Mouse (Mus musculus): Measurements from ENCODE around the gene Laptm5.

The Laptm5 gene

DNA sequence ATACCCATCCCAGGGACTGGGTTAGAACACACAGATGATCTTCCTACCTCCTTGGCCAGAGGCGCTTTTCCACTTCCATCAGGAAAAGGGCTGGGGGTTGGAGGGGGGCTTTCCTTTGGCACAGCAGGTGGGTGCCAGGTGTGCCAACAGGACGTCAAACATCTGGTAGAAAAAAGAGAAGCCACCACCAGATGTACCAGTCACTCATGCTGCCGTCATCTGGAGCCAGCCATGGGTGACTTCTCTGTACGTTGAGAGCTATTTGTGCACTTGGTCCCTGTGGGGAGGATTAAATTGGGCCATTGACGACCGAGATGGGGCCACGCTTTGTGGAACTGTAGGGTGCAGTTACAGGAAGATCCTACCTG is 2.7 kb downstream of the Laptm5 start:
- in situ Hi-C loops (cut with MboI; ENCODE audit: low pct_unique_long_range_greater_than_20kb in 1 of 2, low sequenced_read_pairs in 2 of 2, unreplicated experiment in 1 of 2) = no loop called here

DNA sequence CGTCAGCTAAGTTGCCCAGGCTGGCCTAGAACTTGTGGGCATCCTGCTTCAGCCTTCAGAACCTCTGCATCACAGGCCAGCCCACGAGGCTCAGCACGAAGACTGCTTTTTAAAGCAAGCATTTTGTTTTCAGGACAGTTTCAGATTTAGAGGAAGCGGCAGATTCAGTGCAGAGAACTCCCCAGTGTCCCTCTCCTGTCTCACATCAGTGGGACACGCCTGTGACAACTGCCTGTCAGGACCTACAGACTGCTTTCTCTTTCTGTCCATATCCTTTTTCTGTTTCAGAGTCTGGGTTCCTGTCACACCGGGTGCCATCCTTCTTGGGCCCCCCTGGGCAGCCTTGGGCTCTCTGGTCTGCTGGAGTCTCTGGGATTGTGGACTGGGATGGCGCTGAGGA is 3.7 kb downstream of the Laptm5 start:
- in situ Hi-C loops (cut with MboI; ENCODE audit: low pct_unique_long_range_greater_than_20kb in 1 of 2, low sequenced_read_pairs in 2 of 2, unreplicated experiment in 1 of 2) = no loop called here

DNA sequence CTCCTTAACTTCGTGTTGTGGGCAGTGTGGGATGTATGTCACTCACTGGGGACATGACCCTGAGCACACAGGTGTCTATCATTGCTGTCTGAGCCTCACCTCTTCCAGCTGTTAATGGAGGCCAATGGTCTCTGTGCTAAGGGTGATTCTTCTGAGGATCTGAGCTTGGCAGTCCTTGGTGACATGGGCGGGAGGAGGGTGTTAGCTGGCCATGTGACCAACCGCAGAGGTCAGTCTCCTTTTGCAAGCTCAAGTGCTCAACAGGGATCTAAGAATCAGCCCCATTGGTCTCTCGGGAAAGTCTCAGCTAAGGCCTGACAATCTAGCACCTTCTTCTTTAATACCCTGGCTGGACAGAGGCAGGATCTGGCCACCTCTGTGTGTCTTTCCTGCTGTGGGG is 4.6 kb downstream of the Laptm5 start:
- in situ Hi-C loops (cut with MboI; ENCODE audit: low pct_unique_long_range_greater_than_20kb in 1 of 2, low sequenced_read_pairs in 2 of 2, unreplicated experiment in 1 of 2) = no loop called here

DNA sequence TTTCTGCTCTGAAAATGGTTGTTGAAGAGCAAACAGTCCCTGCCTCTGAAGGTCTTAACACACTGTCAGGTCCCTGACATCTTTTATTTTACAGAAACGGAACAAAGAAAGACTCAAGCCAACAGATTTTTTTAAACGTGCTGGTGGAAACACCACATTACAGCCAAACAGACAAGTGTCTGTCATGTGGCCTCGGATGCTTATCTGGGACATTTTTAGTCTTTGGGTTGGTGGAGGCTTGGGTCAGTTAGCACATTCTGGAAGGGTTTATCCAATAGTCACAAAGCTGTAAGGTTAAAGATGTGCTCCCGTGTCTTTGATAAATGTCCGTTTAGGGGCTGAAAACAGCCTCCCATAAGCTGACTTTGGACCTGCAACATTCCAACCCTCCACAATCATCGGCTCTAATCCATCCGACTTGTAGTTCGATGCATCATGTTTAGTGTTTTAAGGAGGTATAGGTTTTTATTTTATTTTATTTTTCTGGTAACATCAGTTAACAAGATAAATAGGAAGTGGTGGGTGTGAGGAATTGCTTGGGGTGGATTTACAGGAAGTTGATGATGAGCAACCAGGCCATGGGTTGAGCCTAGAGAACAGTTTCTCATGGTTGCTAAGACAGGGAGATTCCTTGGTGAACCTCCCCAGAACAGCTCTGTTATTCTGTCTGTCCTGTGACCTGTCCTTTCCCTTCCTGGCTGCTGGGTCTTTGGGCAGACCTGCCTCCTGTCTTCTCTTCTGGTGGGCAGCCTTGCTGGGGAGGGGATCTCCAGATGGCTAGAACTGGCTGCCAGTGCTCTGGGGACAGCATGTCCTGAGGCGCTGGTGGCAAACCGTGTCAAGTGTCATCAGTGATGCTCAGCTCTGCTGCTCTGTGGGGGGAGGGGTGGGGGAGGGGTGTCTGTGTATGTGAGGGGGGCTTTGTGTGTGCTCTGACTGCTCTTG is 6.2 kb downstream of the Laptm5 start:
- in situ Hi-C loops (cut with MboI; ENCODE audit: low pct_unique_long_range_greater_than_20kb in 1 of 2, low sequenced_read_pairs in 2 of 2, unreplicated experiment in 1 of 2) = no loop called here

DNA sequence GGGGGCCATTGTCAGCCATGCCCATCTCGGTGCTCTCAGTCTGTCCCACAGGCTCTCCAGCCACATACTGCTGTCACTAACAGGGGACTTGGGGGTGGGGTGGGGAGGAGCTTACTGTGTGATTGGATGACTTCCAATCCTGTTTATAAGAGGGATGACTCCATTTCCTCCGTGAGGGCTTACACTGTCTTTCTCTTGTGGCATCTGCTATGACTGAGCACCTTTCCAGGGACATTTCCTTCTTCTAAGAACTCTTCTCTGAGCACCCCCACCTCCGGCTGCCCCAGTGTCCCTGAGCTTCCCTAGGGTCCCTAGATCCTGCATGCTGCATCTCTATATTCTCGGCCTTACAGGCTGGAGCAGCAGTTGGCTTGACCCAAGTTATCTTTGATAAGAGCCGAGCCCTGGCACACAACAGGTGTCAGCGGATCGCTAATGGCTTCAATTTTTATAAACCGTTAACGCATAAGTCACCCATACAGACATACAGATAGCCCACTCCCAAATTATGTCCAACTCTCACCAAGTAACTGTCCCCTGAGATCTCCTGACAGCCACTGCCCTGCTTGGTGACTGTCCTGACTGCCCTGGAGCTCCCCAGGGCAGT is 6.9 kb downstream of the Laptm5 start:
- in situ Hi-C loops (cut with MboI; ENCODE audit: low pct_unique_long_range_greater_than_20kb in 1 of 2, low sequenced_read_pairs in 2 of 2, unreplicated experiment in 1 of 2) = no loop called here

DNA sequence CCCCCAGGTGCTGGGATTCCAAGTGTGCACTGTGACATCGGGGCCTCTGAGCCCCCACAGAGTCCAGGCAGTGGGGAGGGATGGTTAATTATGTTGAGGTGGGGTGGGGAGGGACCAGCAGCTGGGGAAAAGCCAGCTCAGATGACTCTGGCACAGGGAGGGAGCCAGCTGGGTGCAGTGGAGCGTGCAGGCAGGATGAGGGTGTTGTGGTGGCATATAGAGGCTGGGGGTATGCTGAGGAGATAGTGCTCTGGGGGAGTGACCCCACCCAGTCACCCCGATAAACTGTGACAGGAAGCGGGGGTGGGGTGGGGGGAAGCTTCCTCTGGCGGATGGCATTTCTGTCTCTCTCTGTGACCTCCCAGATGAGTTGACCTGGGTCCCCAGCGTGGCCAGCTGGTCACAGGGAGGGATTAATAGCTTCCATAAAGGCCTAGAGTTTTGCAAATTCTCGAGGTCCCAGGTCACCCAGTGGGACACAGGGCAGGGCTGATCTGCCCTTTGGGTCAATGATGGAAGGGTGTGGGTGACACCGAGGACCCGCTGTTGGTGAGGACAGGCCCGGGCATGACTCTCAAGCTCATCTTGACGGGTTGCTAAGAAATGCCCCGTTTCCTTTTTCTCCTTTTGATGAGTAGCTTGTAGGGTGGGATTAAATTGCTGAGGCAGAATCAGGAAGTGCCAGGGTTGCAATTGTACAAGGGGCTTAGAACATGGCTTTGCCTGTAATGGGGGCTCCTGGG is 8.2 kb downstream of the Laptm5 start:
- in situ Hi-C loops (cut with MboI; ENCODE audit: low pct_unique_long_range_greater_than_20kb in 1 of 2, low sequenced_read_pairs in 2 of 2, unreplicated experiment in 1 of 2) = no loop called here

DNA sequence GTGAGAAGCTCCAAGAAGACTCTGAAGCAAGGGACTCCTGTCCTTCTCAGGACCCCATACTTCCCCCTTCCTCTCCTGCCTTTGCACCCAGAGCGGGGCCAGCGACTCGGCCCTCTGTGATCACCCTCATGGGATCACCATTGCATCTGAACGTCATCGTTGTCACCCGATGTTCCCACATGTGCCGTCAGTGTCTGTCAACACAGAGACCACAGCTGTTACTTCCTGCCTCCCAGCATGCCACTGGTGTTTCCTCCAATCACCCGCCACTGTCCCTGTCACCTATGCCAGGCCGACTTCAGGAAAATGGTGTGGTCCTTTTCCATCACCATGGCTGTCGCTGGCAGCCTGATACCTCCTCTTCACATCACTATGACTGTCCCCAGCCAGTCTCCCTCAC is 9.1 kb downstream of the Laptm5 start:
- in situ Hi-C loops (cut with MboI; ENCODE audit: low pct_unique_long_range_greater_than_20kb in 1 of 2, low sequenced_read_pairs in 2 of 2, unreplicated experiment in 1 of 2) = no loop called here

DNA sequence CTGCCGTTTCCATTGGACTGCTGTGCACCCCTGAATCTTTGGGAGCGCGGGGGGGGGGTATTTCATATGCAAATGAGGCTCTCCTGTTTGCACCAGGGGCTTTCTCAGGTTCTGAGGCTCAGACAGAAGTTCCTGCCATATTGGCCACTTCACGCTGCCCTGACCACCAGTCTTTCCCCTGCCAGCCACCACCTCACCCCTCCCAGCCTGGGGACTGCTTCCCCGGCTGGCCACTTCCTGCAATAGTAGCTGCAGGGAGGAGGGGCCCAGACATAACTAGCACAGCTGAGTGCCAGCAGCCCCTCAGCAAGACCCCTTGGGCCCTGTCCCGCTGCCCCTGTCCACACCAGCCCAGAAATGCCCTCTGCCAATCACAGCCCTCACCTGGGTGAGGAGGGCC is 13.3 kb downstream of the Laptm5 start:
- in situ Hi-C loops (cut with MboI; ENCODE audit: low pct_unique_long_range_greater_than_20kb in 1 of 2, low sequenced_read_pairs in 2 of 2, unreplicated experiment in 1 of 2) = no loop called here

DNA sequence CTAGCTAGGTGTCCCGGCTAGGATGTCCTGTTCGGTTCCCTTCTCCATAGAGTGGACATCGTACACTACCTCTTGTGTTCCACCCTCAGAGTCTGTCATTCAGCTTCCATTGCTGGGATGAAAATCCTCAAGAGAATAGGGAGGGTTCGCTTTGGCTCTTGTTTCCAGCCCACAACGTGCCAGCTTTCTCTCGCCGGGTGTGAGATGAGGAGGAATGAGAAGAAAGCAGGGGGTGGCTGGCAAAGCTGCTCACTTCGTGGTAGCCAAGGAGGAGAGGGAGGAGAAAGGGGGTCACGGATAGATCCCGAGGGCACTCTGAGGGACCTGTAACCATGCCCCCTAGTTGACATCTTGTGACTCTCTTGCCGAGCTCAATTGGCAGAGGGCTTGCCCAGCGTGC is 14.9 kb downstream of the Laptm5 start:
- in situ Hi-C loops (cut with MboI; ENCODE audit: low pct_unique_long_range_greater_than_20kb in 1 of 2, low sequenced_read_pairs in 2 of 2, unreplicated experiment in 1 of 2) = no loop called here

DNA sequence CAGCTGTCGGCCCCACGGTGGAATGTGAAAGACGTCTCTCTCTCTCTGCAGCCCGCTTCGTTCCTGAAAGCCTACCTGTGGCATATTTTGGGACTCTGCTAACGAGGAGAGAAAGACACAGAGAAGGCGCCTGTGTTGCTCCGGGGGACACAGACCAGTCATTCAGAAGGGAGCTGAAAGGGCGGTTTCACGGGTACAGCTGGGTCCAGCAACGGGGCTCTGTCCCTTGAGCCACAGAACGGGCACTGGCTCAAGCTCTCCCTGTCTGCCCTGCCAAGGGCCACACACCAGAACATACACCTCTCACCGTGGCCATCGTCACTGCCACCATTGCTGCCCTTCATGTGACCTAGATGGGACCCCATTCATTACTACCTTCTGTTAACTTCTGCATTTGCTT is 29.7 kb downstream of the Laptm5 start:
- in situ Hi-C loops (cut with MboI; ENCODE audit: low pct_unique_long_range_greater_than_20kb in 1 of 2, low sequenced_read_pairs in 2 of 2, unreplicated experiment in 1 of 2) = loop anchor here in 1 of 2 experiments (5.0 kb wide), 1 partner anchor 40 kb away; no protein-coding TSS in a partner anchor

DNA sequence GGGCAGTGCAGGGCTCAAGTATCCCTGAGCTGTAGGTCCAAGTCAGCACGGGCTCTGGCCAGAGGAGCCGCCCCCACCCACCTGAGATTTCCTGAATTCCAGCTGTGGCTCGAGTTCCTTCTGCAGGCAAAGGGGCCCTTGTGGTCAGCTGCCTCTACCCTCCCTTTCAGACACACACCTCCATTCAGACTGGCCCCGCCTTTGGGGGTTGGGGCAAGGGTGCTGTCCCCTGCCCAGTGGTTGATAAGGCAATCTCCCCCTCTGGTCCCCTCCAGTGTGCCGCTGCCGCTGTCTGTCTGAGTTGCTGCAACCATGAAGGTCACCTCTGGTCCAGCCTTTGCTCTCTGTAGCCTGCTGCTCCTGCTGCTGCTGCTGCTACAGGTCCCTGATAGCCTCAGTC is 31.2 kb downstream of the Laptm5 start, which contains the start of gene Matn1:
TSS of gene Matn1 (plus strand) at position 274 of the 400 bp plus-strand sequence.
- in situ Hi-C loops (cut with MboI; ENCODE audit: low pct_unique_long_range_greater_than_20kb in 1 of 2, low sequenced_read_pairs in 2 of 2, unreplicated experiment in 1 of 2) = loop anchor here in 1 of 2 experiments (5.0 kb wide), 1 partner anchor 42 kb away; no protein-coding TSS in a partner anchor

DNA sequence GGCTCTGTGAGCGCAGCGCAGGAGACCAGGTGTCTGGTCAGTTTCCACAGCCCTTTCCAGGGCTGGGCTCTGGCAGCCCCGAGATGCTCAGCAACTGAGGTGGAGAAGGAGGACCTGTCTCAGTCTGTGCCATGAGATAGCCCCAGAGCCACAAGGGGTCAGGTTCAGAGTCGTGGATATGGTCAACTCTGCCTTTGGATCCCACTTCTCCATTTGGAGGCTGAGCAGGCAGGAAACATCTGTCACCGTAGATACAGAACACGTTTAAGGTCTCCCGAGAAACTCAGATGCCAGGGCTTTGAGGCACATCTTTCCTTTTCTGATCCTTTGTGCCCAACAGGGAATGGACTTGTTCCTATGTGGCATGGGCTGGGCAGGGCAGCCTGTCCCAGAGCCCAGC is 31.9 kb downstream of the Laptm5 start:
- in situ Hi-C loops (cut with MboI; ENCODE audit: low pct_unique_long_range_greater_than_20kb in 1 of 2, low sequenced_read_pairs in 2 of 2, unreplicated experiment in 1 of 2) = loop anchor here (5.0 kb wide), 2 partner anchors 42 to 157 kb away; no protein-coding TSS in a partner anchor

DNA sequence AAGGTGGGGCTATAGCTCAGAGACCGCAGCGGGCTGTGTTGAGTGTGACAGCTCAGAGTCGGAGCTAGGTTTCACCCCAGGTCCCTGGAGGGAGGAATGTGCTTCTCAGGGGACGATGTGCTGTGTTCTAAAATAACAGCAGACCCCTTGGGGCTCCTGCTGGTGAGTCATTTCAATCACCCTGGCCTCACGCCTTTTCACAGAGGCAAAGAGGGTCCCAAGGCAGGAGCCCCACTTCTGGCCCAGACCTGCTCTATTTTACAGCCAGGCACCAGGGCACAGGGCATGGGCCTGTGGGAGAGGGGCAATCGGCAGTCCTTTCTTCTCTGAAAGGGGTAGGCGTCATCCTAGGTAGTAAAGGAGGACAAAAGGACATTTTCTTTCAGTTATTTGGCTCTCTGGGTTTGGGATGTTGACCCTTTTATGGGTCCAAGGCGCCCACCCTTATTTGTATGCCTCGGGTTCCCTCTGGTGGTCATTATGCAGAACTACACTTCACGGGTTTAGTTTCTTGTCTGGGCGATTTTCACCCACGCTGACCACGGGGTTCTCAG is 34.2 kb downstream of the Laptm5 start:
- in situ Hi-C loops (cut with MboI; ENCODE audit: low pct_unique_long_range_greater_than_20kb in 1 of 2, low sequenced_read_pairs in 2 of 2, unreplicated experiment in 1 of 2) = loop anchor here (5.0 kb wide), 2 partner anchors 45 to 160 kb away; no protein-coding TSS in a partner anchor

DNA sequence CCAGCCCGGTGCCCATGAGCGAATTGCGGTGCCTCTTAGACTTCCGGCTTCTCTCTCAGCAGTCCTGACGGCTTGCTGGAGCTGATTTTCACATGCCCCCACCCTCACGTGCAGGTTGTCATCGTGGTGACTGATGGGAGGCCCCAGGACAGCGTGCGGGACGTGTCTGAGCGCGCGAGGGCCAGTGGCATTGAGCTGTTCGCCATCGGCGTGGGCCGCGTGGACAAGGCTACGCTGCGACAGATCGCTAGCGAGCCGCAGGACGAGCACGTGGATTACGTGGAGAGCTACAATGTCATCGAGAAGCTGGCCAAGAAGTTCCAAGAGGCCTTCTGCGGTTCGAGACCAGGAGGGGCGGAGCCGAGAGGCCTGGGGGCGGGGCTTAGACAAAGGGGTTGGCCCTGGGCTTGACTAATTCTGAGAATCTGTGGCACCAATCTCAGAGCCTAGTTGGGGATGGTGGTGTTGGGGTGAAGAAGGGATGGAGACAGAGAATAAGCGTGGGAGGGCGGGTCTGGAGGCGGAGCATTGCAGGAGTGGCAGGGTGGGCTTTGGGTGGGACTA is 37.0 kb downstream of the Laptm5 start:
- in situ Hi-C loops (cut with MboI; ENCODE audit: low pct_unique_long_range_greater_than_20kb in 1 of 2, low sequenced_read_pairs in 2 of 2, unreplicated experiment in 1 of 2) = loop anchor here (5.0 to 25.0 kb wide), 3 partner anchors 48 to 187 kb away; no protein-coding TSS in a partner anchor

DNA sequence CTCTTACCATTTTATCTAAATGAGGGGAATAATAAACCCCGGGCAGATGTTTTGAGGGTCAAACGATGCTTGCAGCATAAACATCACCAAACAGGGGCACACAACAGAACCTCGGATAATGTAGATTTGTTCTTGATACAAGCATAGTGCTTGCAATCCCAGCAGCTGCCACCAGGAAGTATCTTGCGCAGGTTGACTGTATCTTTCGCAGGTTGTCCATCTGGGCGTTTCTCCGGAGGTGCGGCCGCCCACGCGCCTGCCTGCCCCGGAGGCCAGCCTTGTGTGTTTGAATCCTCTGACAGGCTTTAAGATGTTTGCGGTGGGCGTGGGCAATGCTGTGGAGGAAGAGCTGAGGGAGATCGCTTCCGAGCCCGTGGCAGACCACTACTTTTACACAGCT is 39.6 kb downstream of the Laptm5 start:
- in situ Hi-C loops (cut with MboI; ENCODE audit: low pct_unique_long_range_greater_than_20kb in 1 of 2, low sequenced_read_pairs in 2 of 2, unreplicated experiment in 1 of 2) = loop anchor here (5.0 to 25.0 kb wide), 2 partner anchors 165 to 185 kb away; no protein-coding TSS in a partner anchor

DNA sequence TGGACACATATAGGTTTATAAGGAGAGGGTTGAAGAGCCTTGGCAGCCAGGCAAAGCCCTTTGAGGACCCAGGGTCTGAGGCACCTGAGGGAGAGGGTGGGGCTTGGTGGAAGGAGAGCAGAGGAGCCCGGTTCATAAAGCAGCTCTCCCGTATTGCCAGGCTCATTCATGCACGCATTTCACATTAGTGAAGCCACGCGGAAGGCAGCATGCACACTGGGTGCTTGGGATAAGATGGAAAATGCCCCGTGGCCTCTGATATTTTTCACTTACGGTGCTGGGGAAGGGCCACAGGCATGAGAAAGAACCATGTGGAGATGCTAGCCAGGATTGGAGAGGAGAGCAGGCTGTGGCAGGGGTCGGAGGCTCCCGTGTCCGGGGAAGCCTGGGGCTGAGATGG is 44.2 kb downstream of the Laptm5 start:
- in situ Hi-C loops (cut with MboI; ENCODE audit: low pct_unique_long_range_greater_than_20kb in 1 of 2, low sequenced_read_pairs in 2 of 2, unreplicated experiment in 1 of 2) = loop anchor here (5.0 to 25.0 kb wide), 3 partner anchors 80 to 180 kb away; no protein-coding TSS in a partner anchor

DNA sequence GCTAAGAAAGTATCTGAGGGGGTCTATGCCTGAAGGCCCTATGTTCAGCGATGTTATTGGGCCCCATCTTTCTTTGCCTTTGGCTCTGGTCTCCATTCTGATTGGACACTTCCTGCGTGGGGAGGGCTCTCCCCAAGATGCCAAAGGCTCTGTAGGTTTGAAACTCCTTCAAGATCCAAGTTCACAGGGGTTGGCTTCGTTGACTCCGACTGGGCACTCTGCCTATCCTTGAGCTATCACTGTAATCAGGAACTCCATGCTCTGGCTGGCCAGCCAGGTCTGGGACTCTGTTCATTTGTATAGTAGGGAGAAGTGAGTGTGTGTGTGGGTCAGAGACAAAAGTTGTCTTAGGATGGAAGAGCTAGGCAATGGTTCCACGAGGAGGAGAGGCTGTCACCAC is 45.9 kb downstream of the Laptm5 start:
- in situ Hi-C loops (cut with MboI; ENCODE audit: low pct_unique_long_range_greater_than_20kb in 1 of 2, low sequenced_read_pairs in 2 of 2, unreplicated experiment in 1 of 2) = loop anchor here (5.0 to 25.0 kb wide), 3 partner anchors 78 to 178 kb away; no protein-coding TSS in a partner anchor

DNA sequence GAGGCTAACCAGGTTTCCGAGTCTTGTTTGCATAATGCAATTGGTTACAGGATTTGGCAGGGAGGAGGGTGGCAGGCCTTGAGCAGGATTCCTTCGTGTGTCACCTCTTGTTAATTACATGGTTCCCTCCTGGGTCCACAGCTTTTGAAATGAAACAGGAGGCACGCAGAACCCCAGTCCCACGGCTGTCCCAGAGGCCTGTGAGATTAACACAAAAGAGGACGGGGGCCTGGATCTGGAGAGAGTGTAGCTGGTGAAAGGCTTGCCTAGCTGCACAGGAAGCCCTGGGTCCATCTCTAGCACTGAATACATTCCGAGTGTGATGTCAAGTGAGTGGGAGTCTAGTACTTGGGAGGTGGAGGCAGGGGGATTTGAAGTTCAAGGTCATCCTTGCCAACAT is 46.8 kb downstream of the Laptm5 start:
- in situ Hi-C loops (cut with MboI; ENCODE audit: low pct_unique_long_range_greater_than_20kb in 1 of 2, low sequenced_read_pairs in 2 of 2, unreplicated experiment in 1 of 2) = loop anchor here (5.0 to 25.0 kb wide), 4 partner anchors 78 to 875 kb away; partner anchors contain the start of gene Ptpru (in 1 of the 2)

Measured in mouse embryonic stem cell (cell line).